Mouse (Mus musculus) spleen, adult 18-20 months (tissue): Measurements from ENCODE around the gene Izumo4.
A peak's percentile ranks its signal among the peaks of the same experiment; 100 is the strongest.

ENCODE experiments used
- DNase-seq, 2 experiments: peaks; one replicate each; pipeline ENCODE4 v3.0.0; 2022; ENCODE audit warnings: mixed read lengths in 2 of 2

The Izumo4 gene

DNA sequence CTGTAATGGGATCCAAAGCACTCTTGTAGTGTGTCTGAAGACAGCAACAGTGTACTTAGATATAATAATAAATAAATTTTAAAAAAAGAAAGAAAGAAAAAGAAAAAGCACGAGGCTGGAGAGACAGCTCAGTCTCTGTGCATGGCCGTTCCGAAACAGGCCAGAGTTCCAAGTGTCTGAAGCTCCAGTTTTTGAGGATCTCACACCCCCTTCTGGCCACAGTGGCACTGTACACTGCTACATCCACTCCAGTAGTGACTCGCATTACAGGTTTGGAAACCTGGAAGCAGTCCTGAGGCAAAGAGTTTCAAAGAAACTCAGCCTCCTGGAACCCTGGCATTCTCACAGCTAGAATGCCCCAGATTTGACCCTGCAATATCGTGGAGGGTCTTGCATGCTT lies 14.1 kb upstream of the Izumo4 start:
- DNase-seq: peak in 1 of 2 experiments; percentile 59

GRCm38 (mm10) chr10:80692249-80693165 lies 9.5 kb upstream of the Izumo4 start:
- DNase-seq: peak; percentile 53 to 65

DNA sequence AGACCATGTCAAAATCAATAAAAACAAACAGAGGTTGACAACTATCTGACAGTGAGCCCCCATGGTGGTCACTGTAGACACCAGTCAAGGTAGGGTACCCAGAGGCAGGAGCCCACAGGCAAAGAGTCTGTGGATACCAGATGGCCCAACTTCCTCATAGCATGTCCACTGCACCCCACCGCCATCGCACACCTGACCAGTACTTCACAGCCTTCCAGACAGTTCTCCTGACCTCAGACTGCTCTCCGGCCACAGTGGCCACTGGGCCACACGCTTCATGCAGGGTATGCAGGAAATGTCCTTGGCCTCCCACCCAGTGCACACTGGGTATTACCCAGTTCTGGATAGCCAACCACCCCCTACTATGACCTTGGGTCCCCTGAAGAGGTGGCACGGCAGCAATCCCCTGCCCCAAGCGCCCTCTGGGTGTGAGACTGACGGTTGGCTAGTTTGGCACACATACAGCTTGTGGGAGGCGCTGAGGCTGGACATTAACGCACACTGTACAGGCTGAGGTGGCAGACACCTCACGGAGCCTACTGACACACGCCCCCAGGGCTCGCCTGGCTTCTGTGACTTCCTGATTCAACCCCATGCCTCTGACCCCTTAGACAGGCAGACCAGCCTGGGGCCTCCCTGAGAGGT lies 8.5 kb upstream of the Izumo4 start:
- DNase-seq: no peak

DNA sequence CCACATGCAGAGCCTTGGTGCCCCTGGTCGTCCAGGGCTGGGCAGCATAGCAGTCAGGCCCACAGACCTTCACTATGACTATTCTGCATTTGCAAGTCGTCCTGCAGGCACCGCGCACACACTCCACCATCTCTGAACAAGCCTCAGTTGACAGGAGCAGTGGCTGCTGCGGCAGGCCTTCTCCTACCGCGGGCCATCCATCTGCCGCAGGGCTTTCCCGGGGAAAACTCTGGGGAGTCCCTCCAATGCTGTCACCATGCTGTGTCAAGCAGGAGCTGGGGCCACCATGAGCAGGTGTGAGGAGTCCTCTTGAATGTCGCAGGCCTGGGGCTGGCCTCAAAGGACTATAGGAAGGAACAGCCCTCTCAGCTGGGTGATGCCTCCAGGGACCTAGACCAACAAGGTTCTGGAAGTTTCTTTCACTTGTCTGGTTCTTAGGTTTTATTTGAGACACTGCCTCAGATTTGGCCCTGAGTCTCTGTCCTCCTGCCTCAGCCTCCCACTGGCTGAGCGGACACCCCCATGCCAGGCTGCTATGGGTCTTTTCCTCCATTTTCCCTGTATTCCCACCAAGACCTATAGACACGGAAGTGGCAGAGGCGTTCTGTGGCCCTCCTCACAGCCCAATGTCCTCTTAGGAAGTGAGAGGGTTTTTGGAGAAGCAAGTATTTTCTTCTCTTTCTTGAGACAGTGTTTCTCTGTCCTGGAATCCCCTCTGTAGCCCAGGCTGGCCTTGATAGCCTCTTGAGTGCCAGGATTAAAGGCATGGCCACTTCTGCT lies 7.6 kb upstream of the Izumo4 start:
- no peak for DNase-seq

DNA sequence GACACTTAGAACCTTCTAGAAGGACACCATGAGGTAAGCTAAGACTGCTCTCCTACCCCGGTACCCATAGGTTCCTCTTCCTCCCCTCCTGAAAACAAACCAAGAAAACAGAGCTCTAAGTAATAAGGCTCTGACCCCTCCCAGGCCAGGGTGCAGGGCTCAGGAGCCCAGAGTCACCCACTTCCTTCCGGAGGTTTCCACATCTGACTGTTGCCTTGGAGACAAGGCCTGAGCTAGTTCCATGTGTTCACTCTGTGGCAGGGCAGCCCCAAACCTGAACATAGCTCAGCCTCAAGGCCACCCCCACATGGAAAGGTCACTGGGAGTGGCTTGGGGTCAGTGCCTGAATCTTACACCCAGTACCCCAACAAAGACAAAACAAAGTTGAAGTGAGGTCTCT lies 6.8 kb upstream of the Izumo4 start:
- peak; percentile 72 to 86 for DNase-seq

- DNase-seq: peak; percentile 46 to 54
These were observed 6.0 kb upstream of the Izumo4 start for GRCm38 (mm10) chr10:80695801-80696501.

GRCm38 (mm10) chr10:80696502-80697392 lies 5.2 kb upstream of the Izumo4 start:
- no peak for DNase-seq

DNA sequence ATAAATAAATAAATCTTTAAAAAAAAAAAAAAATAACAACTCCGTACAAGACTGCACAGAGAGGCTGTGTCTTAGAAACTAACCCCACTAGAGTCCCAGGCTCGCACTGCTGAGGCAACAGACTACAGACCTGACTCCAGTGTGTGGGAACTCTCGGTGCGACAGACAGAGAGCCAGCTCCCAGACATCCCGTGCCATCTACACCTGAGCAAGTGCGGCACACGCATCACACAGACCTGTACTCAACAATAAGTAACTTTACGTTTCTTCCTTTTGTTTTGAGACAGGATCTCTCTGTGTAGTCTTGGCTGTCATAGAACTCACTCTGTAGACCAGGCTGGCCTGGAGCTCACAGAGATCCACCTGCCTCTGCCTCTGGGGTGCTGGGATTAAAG lies 4.6 kb upstream of the Izumo4 start:
- no peak for DNase-seq

- no peak for DNase-seq
These were observed 4.2 kb upstream of the Izumo4 start for GRCm38 (mm10) chr10:80697812-80698211.

GRCm38 (mm10) chr10:80698605-80699004 lies 3.4 kb upstream of the Izumo4 start:
- DNase-seq: peak in 1 of 2 experiments; percentile 31

DNA sequence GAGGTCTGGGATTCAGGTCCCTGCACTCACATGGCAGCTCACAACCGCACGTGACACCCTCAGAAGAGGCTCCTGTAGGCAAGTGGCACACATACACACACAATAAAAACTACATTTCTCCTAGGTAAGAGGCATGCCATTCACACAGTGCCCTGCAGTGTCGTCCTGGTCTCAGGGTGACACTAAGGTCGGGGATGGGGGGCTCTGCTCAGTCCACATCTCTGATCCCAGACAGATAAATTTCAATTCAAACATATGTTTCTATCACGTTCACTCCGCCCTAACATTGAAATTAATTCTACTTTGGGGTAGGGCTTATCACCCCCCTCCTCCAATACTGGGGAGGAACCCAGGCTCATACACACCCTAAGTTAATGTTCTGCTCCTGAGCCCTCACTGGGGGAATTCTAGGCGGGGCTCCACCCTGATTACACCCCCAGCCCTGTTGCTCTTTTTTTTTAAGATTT lies 1.9 kb upstream of the Izumo4 start:
- no peak for DNase-seq

DNA sequence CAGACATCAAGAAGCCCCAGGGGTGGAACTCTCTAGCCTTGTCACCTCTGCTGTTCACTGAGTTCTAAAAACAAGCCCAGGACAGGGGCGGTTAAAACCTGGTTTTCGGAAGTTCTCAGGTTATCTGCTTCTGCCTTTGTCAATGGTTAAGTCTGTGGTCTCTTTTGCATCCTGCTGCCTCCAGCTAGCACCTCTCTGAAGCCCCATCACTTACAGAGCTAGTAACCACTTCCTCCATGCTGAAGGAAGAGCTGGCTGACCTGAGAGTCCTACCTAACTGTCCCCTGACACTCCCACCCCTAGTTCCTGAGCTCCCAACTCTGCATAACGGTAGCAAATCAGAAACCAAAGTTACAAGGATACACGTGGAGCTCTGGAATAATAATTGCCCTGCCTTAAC lies 1.3 kb upstream of the Izumo4 start:
- DNase-seq: peak; percentile 39 to 49

DNA sequence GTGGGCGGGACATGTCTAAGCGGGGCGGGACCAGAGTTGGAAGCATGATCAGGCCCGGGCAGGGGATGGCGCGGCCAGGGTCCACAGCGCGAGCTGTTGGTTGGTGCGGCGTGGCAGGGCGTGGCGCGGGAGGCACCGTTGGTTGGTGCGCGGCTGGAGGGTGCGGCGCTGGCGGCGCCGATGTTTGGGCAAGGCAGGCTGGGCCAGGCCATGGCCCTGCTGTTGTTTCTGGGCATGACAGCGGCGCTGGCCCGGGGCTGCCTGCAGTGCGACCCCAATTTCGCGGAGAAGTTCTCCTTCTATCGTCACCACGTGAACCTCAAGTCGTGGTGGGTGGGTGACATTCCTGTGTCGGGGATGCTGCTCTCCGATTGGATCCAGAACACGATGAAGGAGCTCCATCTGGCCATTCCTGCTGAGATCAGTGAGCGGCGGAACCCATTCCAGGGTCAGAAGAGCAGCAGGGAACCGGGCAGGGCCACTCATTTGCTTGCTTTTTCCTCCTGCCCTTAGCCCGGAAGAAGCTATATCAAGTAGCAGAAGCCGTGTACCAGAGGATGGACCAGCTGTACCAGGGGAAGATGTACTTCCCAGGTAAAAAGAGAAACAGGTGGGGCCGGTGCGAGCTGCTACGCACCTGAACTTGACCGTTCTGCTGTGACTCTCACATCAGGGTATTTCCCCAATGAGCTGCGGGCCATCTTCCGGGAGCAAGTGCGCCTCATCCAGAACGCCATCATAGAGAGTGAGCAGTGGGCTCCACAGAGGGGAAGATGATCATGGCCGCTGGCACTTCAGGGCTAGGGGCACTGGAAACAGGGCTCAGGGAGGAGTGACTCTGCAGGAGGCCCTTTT lies 779 bp downstream of the Izumo4 start:
- DNase-seq: peak; percentile 91 to 93

- no peak for DNase-seq
These were observed 1.7 kb downstream of the Izumo4 start for GRCm38 (mm10) chr10:80703643-80704042.

DNA sequence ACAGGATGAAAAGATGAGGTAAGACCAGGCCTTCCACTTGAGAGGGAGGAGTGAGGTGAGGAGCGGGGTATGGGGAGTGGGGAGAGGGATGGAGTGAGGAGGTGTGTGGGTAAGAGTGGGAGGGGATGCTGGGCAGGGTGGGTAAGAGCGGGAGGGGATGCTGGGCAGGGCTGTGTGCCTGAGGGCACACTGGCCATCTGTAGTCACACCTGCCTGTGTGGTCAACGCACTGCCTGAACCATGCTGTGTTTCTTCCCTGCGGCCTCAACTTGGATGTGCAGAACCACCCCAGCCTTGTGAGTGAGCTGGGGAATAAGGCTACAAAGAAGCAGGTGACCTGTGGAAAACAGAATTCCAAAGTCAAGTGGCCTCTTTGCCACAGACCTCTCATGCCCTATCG lies 2.4 kb downstream of the Izumo4 start:
- no peak for DNase-seq

GRCm38 (mm10) chr10:80705033-80705432 lies 3.0 kb downstream of the Izumo4 start:
- DNase-seq: no peak

- no peak for DNase-seq
These were observed 3.5 kb downstream of the Izumo4 start for GRCm38 (mm10) chr10:80705479-80705878.

- no peak for DNase-seq
These were observed 8.8 kb downstream of the Izumo4 start for GRCm38 (mm10) chr10:80710834-80711233.

GRCm38 (mm10) chr10:80717281-80717680 lies 15.3 kb downstream of the Izumo4 start:
- no peak for DNase-seq

GRCm38 (mm10) chr10:80727369-80728127 lies 25.6 kb downstream of the Izumo4 start:
- no peak for DNase-seq
